25 mouse cellular contexts compared by ENCODE assay signal in genomic region chr8:46318802-46319201, GRCm38 (mm10). TPM values are rescaled to one million over a fixed set of nuclear protein-coding genes. Genes with fewer than 3 reads are reported as not detected.
DNase-seq lines count a peak whose midpoint lies in the region; TF ChIP-seq lines count a peak whose summit lies in the region.
"Had no signal": no experiment of that assay in that cellular context is flagged by ENCODE, and none has a peak within 500 bp of the region (broad histone marks: within the 10 kb centered on the region; RNA-seq: fewer than 3 reads in every experiment).

No protein-coding gene starts in this region.

- DNase-seq in adrenal gland, adult 2 months, result peak; percentile 33
- no peak for DNase-seq in adrenal gland, adult 18-20 months (ENCODE audit: low spot score in 2 of 2)
- no peak for DNase-seq in CH12.LX (ENCODE audit: extremely low read depth)
- no peak for DNase-seq in MEL (ENCODE audit: low read depth, low spot score)
- DNase-seq in hindbrain, embryonic 10.5 days (ENCODE audit: low spot score), result no peak
- no peak for DNase-seq in right cerebral cortex, postnatal 4 days
- no peak for DNase-seq in kidney, postnatal 4 days
- DNase-seq: adrenal gland, adult 8-10 months; adrenal gland, postnatal 14 days; adrenal gland, postnatal 36 days; B cell, adult 2 months; cerebellum, adult 11-12 months; cerebellum, adult 2 months; cerebellum, adult 9-10 months; cerebellum, postnatal 10 days; cerebellum, postnatal 25 days; forebrain, postnatal 0 days had no signal

- peaks cover 3% of the 10 kb centered on the region for H3K9me3 ChIP-seq in CH12.LX (replicated peaks; ENCODE audit: low read length)
- no peaks in the 10 kb centered on the region for H3K9me3 ChIP-seq in MEL (replicated peaks; ENCODE audit: insufficient read depth, low read length)
- H3K9me3 ChIP-seq in hindbrain, embryonic 10.5 days, result no peaks in the 10 kb centered on the region
- H3K9me3 ChIP-seq: embryonic facial prominence, embryonic 10.5 days; embryonic facial prominence, embryonic 12.5 days; forebrain, embryonic 13.5 days; forebrain, embryonic 15.5 days; G1E had no signal

- no peak overlapping the region for H3K4me2 ChIP-seq in CH12.LX (ENCODE audit: insufficient read depth, low read depth, poor library complexity, severe bottlenecking)
- H3K4me2 ChIP-seq: embryonic facial prominence, embryonic 12.5 days; forebrain, embryonic 13.5 days; forebrain, embryonic 15.5 days had no signal

- TF ChIP-seq CTCF in CH12.LX (conservative IDR thresholded peaks at IDR 0.05 in 1 of 2, IDR thresholded peaks at IDR 0.05 in 1 of 2; ENCODE audit: low read depth in 2 of 2, low read length in 2 of 2) (no peak), MEL (IDR thresholded peaks at IDR 0.05 in 2 of 3, conservative IDR thresholded peaks at IDR 0.05 in 1 of 3; ENCODE audit: control insufficient read depth in 1 of 3, insufficient read depth in 1 of 3, low read depth in 2 of 3, low read length in 3 of 3, poor library complexity in 1 of 3, severe bottlenecking in 1 of 3) (no peak)

- no peaks in the 10 kb centered on the region; a peak in 1 of 4 replicates for H3K4me1 ChIP-seq in CH12.LX (ENCODE audit: control insufficient read depth in 1 of 2, insufficient read depth in 2 of 2)
- no peaks in the 10 kb centered on the region for H3K4me1 ChIP-seq in MEL (ENCODE audit: control insufficient read depth in 1 of 2, insufficient read depth in 2 of 2, low read length in 2 of 2)
- H3K4me1 ChIP-seq in hindbrain, embryonic 10.5 days (replicated peaks), result no peaks in the 10 kb centered on the region
- H3K4me1 ChIP-seq: embryonic facial prominence, embryonic 10.5 days; embryonic facial prominence, embryonic 12.5 days; forebrain, embryonic 13.5 days; forebrain, embryonic 15.5 days had no signal

- H3K27me3 ChIP-seq in CH12.LX (replicated peaks) (no peaks in the 10 kb centered on the region), MEL (ENCODE audit: control insufficient read depth in 1 of 2, insufficient read depth in 2 of 2, low read length in 2 of 2) (no peaks in the 10 kb centered on the region)
- no peaks in the 10 kb centered on the region for H3K27me3 ChIP-seq in hindbrain, embryonic 10.5 days (ENCODE audit: insufficient read depth, poor library complexity, severe bottlenecking)
- H3K27me3 ChIP-seq: embryonic facial prominence, embryonic 12.5 days; forebrain, embryonic 13.5 days; forebrain, embryonic 15.5 days; Patski had no signal

- TF ChIP-seq EP300 in CH12.LX (IDR thresholded peaks at IDR 0.05; ENCODE audit: low read length) (no peak), MEL (IDR thresholded peaks at IDR 0.05; ENCODE audit: low read depth in 1 of 2, low read length in 2 of 2) (no peak)

- 90% methylated on average over 5 of the region's 5 CpGs for WGBS in hindbrain, embryonic 10.5 days

- H3K79me2 ChIP-seq in CH12.LX (replicated peaks; ENCODE audit: control insufficient read depth, extremely low read depth, insufficient read depth, poor library complexity, severe bottlenecking), result no peaks in the 10 kb centered on the region
- H3K79me2 ChIP-seq in MEL (ENCODE audit: control insufficient read depth, insufficient read depth, low read length, poor library complexity), result no peaks in the 10 kb centered on the region

- H3K4me3 ChIP-seq in CH12.LX (replicated peaks in 1 of 3; ENCODE audit: low read depth in 2 of 3, low read length in 2 of 3, poor library complexity in 1 of 3), result no peak overlapping the region
- H3K4me3 ChIP-seq in MEL (ENCODE audit: control insufficient read depth in 1 of 2, insufficient read depth in 1 of 2, low read depth in 2 of 2, low read length in 2 of 2), result no peak overlapping the region
- no peak overlapping the region for H3K4me3 ChIP-seq in hindbrain, embryonic 10.5 days
- H3K4me3 ChIP-seq: embryonic facial prominence, embryonic 10.5 days; embryonic facial prominence, embryonic 12.5 days; forebrain, embryonic 13.5 days; forebrain, embryonic 15.5 days had no signal

- dilution Hi-C loops in CH12.LX (cut with MboI; ENCODE audit: extremely low pct_ligation_motif_present, extremely low pct_unique_long_range_greater_than_20kb, low sequenced_read_pairs), result no loop called here

- TF ChIP-seq POLR2A in CH12.LX (IDR thresholded peaks at IDR 0.05; ENCODE audit: low read depth, low read length) (no peak), MEL (IDR thresholded peaks at IDR 0.05; ENCODE audit: control insufficient read depth in 1 of 2, insufficient read depth in 1 of 2, low read depth in 1 of 2, low read length in 2 of 2, poor library complexity in 1 of 2) (no peak)

- in situ Hi-C loops in CH12.LX (cut with MboI; ENCODE audit: low pct_ligation_motif_present, low pct_unique_long_range_greater_than_20kb, low sequenced_read_pairs), result no loop called here

- H3K27ac ChIP-seq in CH12.LX (ENCODE audit: insufficient read depth, low read depth) (no peak overlapping the region), MEL (ENCODE audit: control insufficient read depth, low read depth, low read length) (no peak overlapping the region)
- no peak overlapping the region for H3K27ac ChIP-seq in hindbrain, embryonic 10.5 days
- H3K27ac ChIP-seq: embryonic facial prominence, embryonic 10.5 days; embryonic facial prominence, embryonic 12.5 days; forebrain, embryonic 13.5 days; forebrain, embryonic 15.5 days had no signal

- H3K36me3 ChIP-seq in CH12.LX (replicated peaks in 1 of 2; ENCODE audit: control insufficient read depth in 1 of 2, insufficient read depth in 1 of 2, low read length in 1 of 2) (no peaks in the 10 kb centered on the region), MEL (ENCODE audit: control insufficient read depth in 1 of 2, insufficient read depth in 2 of 2, low read length in 2 of 2) (no peaks in the 10 kb centered on the region)
- no peaks in the 10 kb centered on the region for H3K36me3 ChIP-seq in hindbrain, embryonic 10.5 days
- H3K36me3 ChIP-seq: embryonic facial prominence, embryonic 10.5 days; embryonic facial prominence, embryonic 12.5 days; forebrain, embryonic 15.5 days; G1E had no signal

- TF ChIP-seq RAD21 in CH12.LX (IDR thresholded peaks at IDR 0.05; ENCODE audit: low read depth, low read length), result no peak
- no peak for TF ChIP-seq RAD21 in MEL (IDR thresholded peaks at IDR 0.05; ENCODE audit: low read depth, low read length)

- H3K9ac ChIP-seq in CH12.LX (ENCODE audit: insufficient read depth, low read depth) (no peak overlapping the region), MEL (ENCODE audit: control insufficient read depth, low read depth, low read length, poor library complexity, severe bottlenecking) (no peak overlapping the region)
- H3K9ac ChIP-seq: embryonic facial prominence, embryonic 12.5 days; forebrain, embryonic 13.5 days; forebrain, embryonic 15.5 days; forebrain, postnatal 0 days had no signal

TF ChIP-seq in CH12.LX, 34 proteins besides CTCF, POLR2A, EP300 and RAD21:
- TF ChIP-seq CHD2 (IDR thresholded peaks at IDR 0.05; ENCODE audit: low read length) (no peak), MAFK (IDR thresholded peaks at IDR 0.05; ENCODE audit: insufficient replicate concordance, low read length) (peak; percentile 75)
TF ChIP-seq in CH12.LX: peak in this region for 1.

TF ChIP-seq in MEL, 35 proteins besides CTCF, POLR2A, EP300 and RAD21:
- TF ChIP-seq MEF2A (IDR thresholded peaks at IDR 0.05; ENCODE audit: extremely low read depth, insufficient replicate concordance, low read depth, low read length, poor library complexity, severe bottlenecking) (no peak), TBP (IDR thresholded peaks at IDR 0.05; ENCODE audit: low read depth, low read length) (no peak), ETS1 (IDR thresholded peaks at IDR 0.05; ENCODE audit: low read depth, low read length) (0 out of 2 replicates have a peak, but pooled peaks have one; percentile 19), CHD1 (IDR thresholded peaks at IDR 0.05; ENCODE audit: low read depth, low read length) (no peak), NELFE (IDR thresholded peaks at IDR 0.05; ENCODE audit: low read depth, low read length) (no peak)

RNA-seq across cellular contexts. Expression of gene Helt, which starts 24.3 kb away (rescaled TPM):
- not detected for total RNA-seq in adrenal gland, adult 2 months (2021)
- polyA plus RNA-seq in adrenal gland, adult 2 months (2012; rRNA removed), result 0.16 and 0.42 TPM in 2 replicates
- not detected for total RNA-seq in adrenal gland, adult 18-20 months (2021)
- total RNA-seq in CH12.LX (2012; rRNA removed) (not detected in 2 replicates), CH12.LX (2014; rRNA removed) (not detected in 2 replicates), MEL (2012; rRNA removed) (not detected in 2 replicates)
- polyA plus RNA-seq in CH12.LX (2012; ENCODE audit: insufficient read length, low read depth) (not detected in 2 replicates), MEL (2012; ENCODE audit: insufficient read depth in 1 of 2, insufficient read length in 2 of 2, low read depth in 1 of 2, low replicate concordance in 2 of 2, missing spikeins in 1 of 2) (not detected)
- 0.27 and 0.41 TPM in 2 replicates for polyA plus RNA-seq in hindbrain, embryonic 10.5 days (2016; fragmentation: Nextera tagmentation; extraction: Ambion mirVana)
- total RNA-seq: adrenal gland, postnatal 14 days; adrenal gland, postnatal 36 days had no signal
- polyA plus RNA-seq: activated CD4-positive, CD25-positive, alpha-beta regulatory T cell, adult 4 months; CD4-positive, CD25-positive, alpha-beta regulatory T cell, adult 4 months; cerebellum, adult 2 months; G1E; Patski had no signal
